Mouse (Mus musculus) stomach, adult 2 months (tissue): ENCODE measurements around the gene Ago4. TPM values are rescaled to one million over a fixed set of nuclear protein-coding genes. Genes with fewer than 3 reads are reported as not detected.

Experiments
- polyA plus RNA-seq: library from polyadenylated mRNA; depleted of rRNA; stranded (reverse); fragments of >200 nt; gene quantifications from 2 replicates; pipeline ENCODE4 v1.2.3, GENCODE M21; 2012; rRNA removed

Gene Ago4
- 0.54 and 0.59 TPM in 2 replicates for polyA plus RNA-seq

DNA sequence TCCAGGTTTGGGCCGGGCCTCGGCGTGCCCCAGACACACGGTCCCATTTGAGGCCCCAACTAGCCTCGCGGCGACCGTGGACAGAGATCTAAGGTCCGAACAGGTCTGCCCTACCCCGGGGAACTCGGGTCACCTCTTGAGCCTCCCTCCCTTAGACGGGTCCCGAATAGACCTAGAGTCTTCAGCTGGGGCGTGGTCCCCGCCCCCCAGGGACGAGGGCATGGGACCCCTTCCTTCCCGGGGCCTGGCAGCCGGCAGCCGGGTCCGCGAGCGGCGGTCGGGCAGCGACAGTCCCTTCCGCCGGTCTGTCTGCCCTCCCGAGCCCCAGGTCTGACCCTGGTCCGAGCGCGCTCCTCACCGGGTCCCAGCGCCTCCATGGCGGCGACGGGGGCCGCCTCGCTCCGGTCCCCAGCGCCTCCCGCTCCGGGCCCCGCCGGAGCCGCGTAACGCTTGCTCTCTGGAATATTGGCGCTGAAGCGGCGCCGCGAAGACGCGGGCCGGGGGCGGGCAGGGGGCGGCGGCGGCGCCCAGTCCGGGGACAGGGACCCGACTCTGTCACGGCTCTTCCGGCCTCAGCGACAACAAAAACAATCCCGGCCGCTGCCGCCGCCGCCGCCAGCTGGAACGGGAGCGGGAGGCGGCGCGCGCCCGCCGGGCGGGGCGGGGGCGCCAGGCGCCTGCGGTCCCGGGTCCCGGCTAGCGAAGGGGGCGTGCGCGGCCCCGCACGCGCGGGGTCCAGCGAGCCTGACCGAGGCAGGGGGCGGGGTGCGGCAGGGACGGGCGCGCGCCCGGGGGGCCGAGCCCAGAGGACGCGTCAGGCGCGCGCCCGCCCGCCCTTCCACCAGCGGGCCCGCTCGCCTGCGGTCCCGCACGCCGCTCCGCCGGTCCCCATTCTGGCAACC, at the start of gene Ago4:
Ago4 (minus strand) TSS at position 646 of the 902 bp plus-strand sequence.

GRCm38 (mm10) chr4:126556809-126557711, 23.8 kb upstream of the Ago4 start, which contains the start of gene Clspn:
Gene Clspn (plus strand): TSS chr4:126556935.

DNA sequence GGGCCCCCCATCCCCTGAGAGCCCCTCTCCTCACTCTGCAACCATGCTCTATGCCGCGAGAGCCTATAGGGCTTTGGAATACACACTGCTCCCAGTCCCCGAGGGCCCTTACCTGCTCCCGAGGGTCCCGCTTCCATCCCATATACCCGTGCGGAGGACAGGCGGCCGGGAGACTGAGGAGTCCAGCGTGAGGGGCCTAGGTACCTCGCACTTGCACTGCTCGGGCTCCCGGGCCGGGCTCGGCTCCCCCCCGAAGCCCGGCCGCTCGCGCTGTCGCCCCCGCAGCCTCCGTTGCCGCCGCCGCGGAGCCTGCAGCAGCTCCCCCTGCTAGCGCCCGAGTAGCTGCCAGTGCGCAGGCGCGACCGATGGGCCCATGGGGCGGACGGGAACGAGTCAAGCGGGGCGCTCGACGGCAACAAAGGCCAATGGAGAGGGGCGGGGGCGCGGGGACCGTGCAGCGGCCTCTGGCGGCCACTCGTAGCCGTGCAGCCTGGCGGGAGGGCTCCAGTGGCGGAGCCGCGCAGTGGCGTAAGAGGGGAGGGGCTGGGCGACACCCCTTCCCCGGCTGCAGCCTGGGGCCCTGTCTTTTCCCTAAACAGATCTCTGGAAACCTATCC, 64.9 kb downstream of the Ago4 start, which contains the start of gene Ago1:
Ago1 (minus strand) TSS at position 299 of the 617 bp plus-strand sequence.

Other genes starting within 250 kb of the Ago4 start
- gene Col8a2, start 246.7 kb downstream of the Ago4 start, polyA plus RNA-seq, result 1.4 and 2.1 TPM in 2 replicates
- gene Adprhl2, start 211.8 kb downstream of the Ago4 start, polyA plus RNA-seq, result 19.3 and 23.9 TPM in 2 replicates
- gene Tekt2, start 207.8 kb downstream of the Ago4 start, polyA plus RNA-seq, result 0.98 and 1.5 TPM in 2 replicates
- gene Ago3, start 103.9 kb downstream of the Ago4 start, polyA plus RNA-seq, result 6.6 and 6.7 TPM in 2 replicates
- gene Ago1, start 64.9 kb downstream of the Ago4 start, polyA plus RNA-seq, result 3.8 and 6.2 TPM in 2 replicates
- 0.04 and 0.18 TPM in 2 replicates for gene Clspn, start 23.5 kb upstream of the Ago4 start, polyA plus RNA-seq
- 3.9 and 5.7 TPM in 2 replicates for gene 5730409E04Rik, start 76.3 kb upstream of the Ago4 start, polyA plus RNA-seq
- gene Psmb2, start 144.2 kb upstream of the Ago4 start, polyA plus RNA-seq, result 79.6 and 88.9 TPM in 2 replicates
- 1.6 and 1.9 TPM in 2 replicates for gene Tfap2e, start 202.8 kb upstream of the Ago4 start, polyA plus RNA-seq
- 18.3 and 23.7 TPM in 2 replicates for gene Ncdn, start 220.0 kb upstream of the Ago4 start, polyA plus RNA-seq
- gene AU040320, start 220.1 kb upstream of the Ago4 start, polyA plus RNA-seq, result 17.0 and 17.1 TPM in 2 replicates